Mouse (Mus musculus) stomach, embryonic 15.5 days (tissue): Measurements from ENCODE around the gene Snx29. TPM values are rescaled to one million over a fixed set of nuclear protein-coding genes. Genes with fewer than 3 reads are reported as not detected.

Experiments used
- ATAC-seq: fragments of 200-750 bp; cut with Nextera tagmentation; 2 replicates; pipeline ENCODE4 v1.8.0; 2017; ENCODE audit warnings: low read depth, moderate number of reproducible peaks, moderate TSS enrichment; ENCODE audit not compliant: insufficient read depth, low FRiP score
- H3K27ac ChIP-seq: fragments of 300-500 bp; sonication (generic); 2 replicates; pipeline ENCODE4 v1.5.1; 2015; ENCODE audit warnings: mild to moderate bottlenecking, inconsistent platforms
- H3K27me3 ChIP-seq: fragments of 300-500 bp; sonication (generic); replicated peaks from 2 replicates; pipeline ENCODE4 v1.6.1; 2015; ENCODE audit warnings: inconsistent platforms
- H3K36me3 ChIP-seq: fragments of 300-500 bp; sonication (generic); 2 replicates; pipeline ENCODE4 v1.6.1; 2015; ENCODE audit warnings: inconsistent platforms
- H3K4me1 ChIP-seq: fragments of 300-500 bp; sonication (generic); 2 replicates; pipeline ENCODE4 v1.6.1; 2015; ENCODE audit warnings: inconsistent platforms
- H3K4me2 ChIP-seq: fragments of 300-500 bp; sonication (generic); 2 replicates; pipeline ENCODE4 v1.6.1; 2015; ENCODE audit warnings: mild to moderate bottlenecking, inconsistent platforms
- H3K4me3 ChIP-seq: fragments of 300-500 bp; sonication (generic); replicated peaks from 2 replicates; pipeline ENCODE4 v1.5.1; 2015; ENCODE audit warnings: inconsistent platforms
- H3K9ac ChIP-seq: fragments of 300-500 bp; sonication (generic); 2 replicates; pipeline ENCODE4 v1.6.1; 2015; ENCODE audit warnings: inconsistent platforms
- H3K9me3 ChIP-seq: fragments of 300-500 bp; sonication (generic); 2 replicates; pipeline ENCODE4 v1.6.1; 2016; ENCODE audit warnings: inconsistent platforms
- WGBS: fragments of 180-500 bp; shearing (Covaris S2); methylation state at CpG from one replicate; pipeline ENCODE4 v1.1.7; 2015; 5-methylcytosine and 5-hydroxymethylcytosine counted together
- polyA plus RNA-seq: library from polyadenylated mRNA; unstranded; fragments of >200 nt; fragmentation: Nextera tagmentation; extraction: Ambion mirVana; gene quantifications from 2 replicates; pipeline ENCODE4 v1.2.1, GENCODE M21; 2015

Gene Snx29
- polyA plus RNA-seq, 1 experiment from 2014 or later = 10.1 TPM

GRCm38 (mm10) chr16:11621042-11621441, 298.3 kb downstream of the Snx29 start:
- Histone ChIP-seq H3K9me3 (no peaks in the 10 kb centered on the region), H3K4me3 (no peak overlapping the region), H3K4me1 (no peaks in the 10 kb centered on the region), H3K36me3 (no peaks in the 10 kb centered on the region), H3K27ac (no peak overlapping the region), H3K9ac (no peak overlapping the region), H3K4me2 (no peak overlapping the region), H3K27me3 (no peaks in the 10 kb centered on the region)
- 82% methylated on average over 3 of the region's 3 CpGs for WGBS
- ATAC-seq = no peak

- no peak overlapping the region for H3K4me3 ChIP-seq
- H3K27me3 ChIP-seq = no peaks in the 10 kb centered on the region
- WGBS = 100% methylated on average over 1 of the region's 1 CpGs
- no peak overlapping the region for H3K9ac ChIP-seq
- no peak for ATAC-seq
- no peaks in the 10 kb centered on the region for H3K4me1 ChIP-seq
- H3K9me3 ChIP-seq = no peaks in the 10 kb centered on the region
- no peak overlapping the region for H3K4me2 ChIP-seq
- H3K36me3 ChIP-seq = no peaks in the 10 kb centered on the region
- H3K27ac ChIP-seq = no peak overlapping the region
These were observed 299.0 kb downstream of the Snx29 start for GRCm38 (mm10) chr16:11621664-11622063.

- Histone ChIP-seq H3K9ac (no peak overlapping the region), H3K4me3 (no peak overlapping the region), H3K4me1 (no peaks in the 10 kb centered on the region), H3K9me3 (no peaks in the 10 kb centered on the region), H3K27ac (no peak overlapping the region), H3K36me3 (no peaks in the 10 kb centered on the region), H3K4me2 (no peak overlapping the region), H3K27me3 (no peaks in the 10 kb centered on the region)
- 68% methylated on average over 3 of the region's 3 CpGs for WGBS
- no peak for ATAC-seq
These were observed 300.3 kb downstream of the Snx29 start for GRCm38 (mm10) chr16:11623032-11623431.

- no peak overlapping the region for H3K9ac ChIP-seq
- no peaks in the 10 kb centered on the region for H3K36me3 ChIP-seq
- no peak overlapping the region for H3K27ac ChIP-seq
- H3K4me2 ChIP-seq = no peak overlapping the region
- no peak overlapping the region for H3K4me3 ChIP-seq
- no peaks in the 10 kb centered on the region for H3K9me3 ChIP-seq
- no peaks in the 10 kb centered on the region for H3K27me3 ChIP-seq
- 61% methylated on average over 2 of the region's 2 CpGs for WGBS
- H3K4me1 ChIP-seq = no peaks in the 10 kb centered on the region
- no peak for ATAC-seq
These were observed 301.4 kb downstream of the Snx29 start for GRCm38 (mm10) chr16:11624121-11624520.

GRCm38 (mm10) chr16:11626004-11626481, 303.3 kb downstream of the Snx29 start:
- Histone ChIP-seq H3K9ac (no peak overlapping the region), H3K27me3 (no peaks in the 10 kb centered on the region), H3K4me2 (no peak overlapping the region), H3K36me3 (no peaks in the 10 kb centered on the region), H3K27ac (no peak overlapping the region), H3K4me3 (no peak overlapping the region), H3K4me1 (no peaks in the 10 kb centered on the region), H3K9me3 (no peaks in the 10 kb centered on the region)
- ATAC-seq = no peak
- WGBS = 77% methylated on average over 1 of the region's 1 CpGs

- no peak for ATAC-seq
- H3K4me1 ChIP-seq = no peaks in the 10 kb centered on the region
- no peak overlapping the region for H3K4me2 ChIP-seq
- H3K36me3 ChIP-seq = no peaks in the 10 kb centered on the region
- H3K9ac ChIP-seq = no peak overlapping the region
- H3K4me3 ChIP-seq = no peak overlapping the region
- H3K27me3 ChIP-seq = no peaks in the 10 kb centered on the region
- H3K9me3 ChIP-seq = no peaks in the 10 kb centered on the region
- 82% methylated on average over 2 of the region's 2 CpGs for whole genome bisulfite sequencing
- no peak overlapping the region for H3K27ac ChIP-seq
These were observed 303.9 kb downstream of the Snx29 start for GRCm38 (mm10) chr16:11626616-11627015.

- Histone ChIP-seq H3K4me1 (no peaks in the 10 kb centered on the region), H3K9me3 (no peaks in the 10 kb centered on the region), H3K4me3 (no peak overlapping the region), H3K4me2 (no peak overlapping the region), H3K27ac (no peak overlapping the region), H3K36me3 (no peaks in the 10 kb centered on the region), H3K9ac (no peak overlapping the region), H3K27me3 (no peaks in the 10 kb centered on the region)
- ATAC-seq = no peak
- WGBS = 80% methylated on average over 9 of the region's 9 CpGs
These were observed 305.3 kb downstream of the Snx29 start for GRCm38 (mm10) chr16:11627866-11628638.

- Histone ChIP-seq H3K36me3 (no peaks in the 10 kb centered on the region), H3K27ac (no peak overlapping the region), H3K4me2 (no peak overlapping the region), H3K4me1 (no peaks in the 10 kb centered on the region), H3K27me3 (no peaks in the 10 kb centered on the region), H3K4me3 (no peak overlapping the region), H3K9ac (no peak overlapping the region), H3K9me3 (no peaks in the 10 kb centered on the region)
- no peak for ATAC-seq
- WGBS = 85% methylated on average over 7 of the region's 7 CpGs
These were observed 307.0 kb downstream of the Snx29 start for GRCm38 (mm10) chr16:11629704-11630103.

GRCm38 (mm10) chr16:11630489-11630888, 307.8 kb downstream of the Snx29 start:
- no peak for ATAC-seq
- 54% methylated on average over 5 of the region's 5 CpGs for WGBS
- Histone ChIP-seq H3K27me3 (no peaks in the 10 kb centered on the region), H3K4me3 (no peak overlapping the region), H3K36me3 (no peaks in the 10 kb centered on the region), H3K27ac (no peak overlapping the region), H3K4me2 (no peak overlapping the region), H3K9ac (no peak overlapping the region), H3K9me3 (no peaks in the 10 kb centered on the region), H3K4me1 (no peaks in the 10 kb centered on the region)

GRCm38 (mm10) chr16:11632205-11632747, 309.6 kb downstream of the Snx29 start:
- WGBS = 68% methylated on average over 2 of the region's 2 CpGs
- no peak overlapping the region for H3K27ac ChIP-seq
- H3K4me1 ChIP-seq = peaks cover 3% of the 10 kb centered on the region; the same call in 1 of the 2 replicates
- no peaks in the 10 kb centered on the region for H3K9me3 ChIP-seq
- no peak for ATAC-seq
- no peak overlapping the region for H3K4me2 ChIP-seq
- no peaks in the 10 kb centered on the region for H3K27me3 ChIP-seq
- no peaks in the 10 kb centered on the region for H3K36me3 ChIP-seq
- no peak overlapping the region for H3K4me3 ChIP-seq
- H3K9ac ChIP-seq = no peak overlapping the region

- Histone ChIP-seq H3K27me3 (no peaks in the 10 kb centered on the region), H3K4me2 (no peak overlapping the region), H3K4me3 (no peak overlapping the region), H3K9me3 (no peaks in the 10 kb centered on the region), H3K4me1 (peaks cover 3% of the 10 kb centered on the region; the same call in 1 of the 2 replicates), H3K9ac (no peak overlapping the region), H3K36me3 (no peaks in the 10 kb centered on the region), H3K27ac (0 out of 2 replicates have a peak overlapping the region, but pooled peaks have one; percentile 21)
- WGBS = 58% methylated on average over 7 of the region's 7 CpGs
- no peak; the same call in 1 of the 2 replicates for ATAC-seq
These were observed 313.6 kb downstream of the Snx29 start for GRCm38 (mm10) chr16:11636196-11636733.

GRCm38 (mm10) chr16:11636902-11637301, 314.2 kb downstream of the Snx29 start:
- Histone ChIP-seq H3K9ac (no peak overlapping the region), H3K27me3 (no peaks in the 10 kb centered on the region), H3K4me1 (peaks cover 3% of the 10 kb centered on the region; the same call in 1 of the 2 replicates), H3K27ac (peak overlapping the region; percentile 21; the same call in 1 of the 2 replicates), H3K36me3 (no peaks in the 10 kb centered on the region), H3K4me3 (no peak overlapping the region), H3K4me2 (no peak overlapping the region), H3K9me3 (no peaks in the 10 kb centered on the region)
- WGBS = 7% methylated on average over 3 of the region's 3 CpGs
- no peak for ATAC-seq
